Mouse (Mus musculus) layer of hippocampus, adult 8-10 months (tissue): Measurements from ENCODE around the gene Trappc6a. TPM values are rescaled to one million over a fixed set of nuclear protein-coding genes. Genes with fewer than 3 reads are reported as not detected.

Experiments
- DNase-seq, 2 experiments: peaks; one replicate each; pipeline ENCODE4 v3.0.0; 2022; ENCODE audit warnings: low spot score in 2 of 2
- total RNA-seq, 4 experiments: library from RNA; stranded (reverse); gene quantifications; 2 replicates each; pipeline ENCODE4 v1.2.4; 2022

Trappc6a gene
- total RNA-seq, 4 experiments from 2014 or later: 17.1 to 25.2 (median 21.6) TPM

- no peak for DNase-seq
Observed at GRCm38 (mm10) chr7:19523017-19523756, 15.0 kb downstream of the Trappc6a start.

- peak in 1 of 2 experiments; percentile 61 for DNase-seq
Observed at GRCm38 (mm10) chr7:19523757-19524419, 15.7 kb downstream of the Trappc6a start.

GRCm38 (mm10) chr7:19524420-19525104, 16.4 kb downstream of the Trappc6a start:
- no peak for DNase-seq

- DNase-seq: no peak
Observed at GRCm38 (mm10) chr7:19525105-19525481, 16.9 kb downstream of the Trappc6a start.

DNA sequence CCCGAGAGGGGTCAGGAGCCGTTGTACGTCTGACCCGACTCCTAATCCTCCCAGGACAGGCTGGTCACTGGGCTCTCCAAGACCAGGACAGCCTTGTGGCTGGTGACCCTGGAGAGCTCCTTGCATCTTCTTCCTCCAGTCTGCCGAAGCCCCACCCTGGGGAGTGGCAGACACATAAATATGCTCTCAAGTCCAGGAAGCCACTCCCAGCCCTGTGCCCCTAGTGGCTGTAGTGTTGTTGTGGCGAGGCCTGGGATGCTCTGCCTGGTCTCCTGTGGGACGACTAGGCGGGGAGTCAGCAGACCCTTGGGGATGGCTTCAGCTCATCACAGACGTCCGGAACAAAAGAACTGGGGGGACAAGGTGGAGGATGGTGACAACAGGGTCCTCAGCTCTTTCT, 22.9 kb downstream of the Trappc6a start:
- no peak for DNase-seq

- no peak for DNase-seq
Observed at GRCm38 (mm10) chr7:19532240-19532639, 24.0 kb downstream of the Trappc6a start.

DNA sequence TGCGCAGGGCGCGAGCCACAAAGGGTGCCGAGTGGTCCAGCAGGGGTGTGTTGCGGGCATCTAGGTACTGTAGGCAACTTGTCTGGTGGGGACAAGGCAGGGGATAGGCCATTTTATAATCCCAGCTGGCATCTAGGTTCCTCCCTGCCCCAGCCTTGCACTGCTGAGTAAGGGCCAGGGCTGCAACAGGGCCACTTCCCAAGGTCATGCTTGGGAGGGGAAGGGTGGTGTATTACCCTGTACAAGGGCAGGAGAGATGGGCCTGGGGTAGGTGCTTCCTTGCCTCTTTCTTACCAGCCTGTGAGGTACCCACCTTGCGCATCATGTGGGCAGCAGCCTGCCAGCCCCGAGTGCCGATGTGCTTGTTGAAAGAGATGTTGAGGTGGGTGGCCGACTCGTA, 26.5 kb downstream of the Trappc6a start:
- no peak for DNase-seq

DNA sequence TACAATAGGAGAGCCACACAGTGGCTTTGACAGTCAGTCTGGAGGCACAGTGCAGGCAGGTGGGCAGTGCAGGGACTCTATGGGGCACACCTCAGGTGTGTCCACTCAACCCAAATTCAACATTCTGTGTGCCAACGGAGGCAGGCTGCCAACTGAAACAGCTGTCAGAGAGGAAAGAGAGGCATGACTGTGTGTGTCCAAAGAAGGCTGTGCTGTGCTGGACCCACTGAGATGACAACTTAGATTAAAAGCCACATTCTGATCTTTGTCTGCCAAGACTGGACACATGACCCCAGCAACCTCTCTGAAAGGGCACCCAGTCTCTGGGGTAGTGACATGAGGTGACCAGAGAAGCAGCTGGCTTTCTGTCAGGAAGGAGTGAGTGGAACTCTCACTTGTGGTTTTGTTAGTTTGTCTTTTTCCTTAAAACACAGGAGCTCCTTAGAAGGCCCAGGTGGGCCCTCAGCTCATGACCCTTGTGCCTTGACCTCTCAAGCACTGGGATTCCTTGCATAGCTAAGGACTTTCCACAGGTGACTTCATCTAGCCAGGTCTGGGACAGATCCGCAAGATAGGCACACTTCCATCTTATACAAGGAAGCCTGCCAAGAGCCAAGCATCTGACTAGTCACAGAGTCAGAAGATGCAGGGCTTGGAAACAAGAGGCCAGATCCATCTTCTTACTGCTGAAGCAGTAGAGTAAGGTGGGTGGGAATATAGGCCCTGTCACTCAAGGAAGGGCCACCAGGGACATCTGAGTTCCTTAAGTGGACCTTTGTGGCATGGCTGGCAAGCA, 32.8 kb downstream of the Trappc6a start:
- DNase-seq: no peak

DNA sequence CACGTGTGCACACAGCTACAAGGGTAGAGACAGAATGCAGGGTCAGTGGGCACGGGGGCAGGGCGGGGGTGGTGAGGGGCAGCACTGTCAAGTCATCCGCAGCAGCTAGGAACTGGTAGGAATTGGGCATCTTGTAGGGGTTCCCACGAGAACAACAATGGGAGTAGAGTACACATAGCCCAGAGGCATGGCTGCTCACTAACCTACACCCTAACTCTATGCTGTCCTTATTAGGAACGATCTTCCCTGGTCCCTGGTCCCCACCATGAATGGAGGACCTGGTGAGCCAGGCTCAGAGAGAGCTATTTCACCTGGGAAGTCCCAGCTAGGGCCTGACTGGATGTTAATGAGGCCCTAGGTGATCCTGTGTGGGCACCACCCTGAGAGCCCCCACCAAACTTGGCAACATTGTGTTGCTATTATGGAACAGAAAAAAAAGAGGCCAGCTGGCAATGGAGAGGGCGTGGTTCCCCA, 33.5 kb downstream of the Trappc6a start:
- DNase-seq: no peak

- DNase-seq: no peak
Observed at GRCm38 (mm10) chr7:19542155-19542691, 34.0 kb downstream of the Trappc6a start.

DNA sequence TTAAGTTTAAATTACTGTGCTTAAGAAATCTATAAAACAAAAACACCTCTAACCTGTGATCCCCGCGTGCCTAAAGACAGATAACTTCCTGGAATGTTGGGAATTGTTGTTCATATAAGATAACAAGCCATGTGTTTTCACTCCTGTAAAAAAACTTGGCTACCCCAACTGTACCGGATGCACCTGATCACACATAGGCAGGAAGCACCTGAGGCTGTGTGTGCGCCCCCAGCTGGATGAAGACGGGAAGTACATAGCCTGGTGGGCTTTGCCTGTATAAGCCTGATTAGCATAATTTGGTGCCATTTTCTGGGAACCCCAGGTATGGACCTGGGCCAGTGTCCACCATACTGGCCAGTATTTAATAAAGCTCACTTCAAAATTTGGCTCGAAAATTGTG, 35.4 kb downstream of the Trappc6a start:
- no peak for DNase-seq

DNA sequence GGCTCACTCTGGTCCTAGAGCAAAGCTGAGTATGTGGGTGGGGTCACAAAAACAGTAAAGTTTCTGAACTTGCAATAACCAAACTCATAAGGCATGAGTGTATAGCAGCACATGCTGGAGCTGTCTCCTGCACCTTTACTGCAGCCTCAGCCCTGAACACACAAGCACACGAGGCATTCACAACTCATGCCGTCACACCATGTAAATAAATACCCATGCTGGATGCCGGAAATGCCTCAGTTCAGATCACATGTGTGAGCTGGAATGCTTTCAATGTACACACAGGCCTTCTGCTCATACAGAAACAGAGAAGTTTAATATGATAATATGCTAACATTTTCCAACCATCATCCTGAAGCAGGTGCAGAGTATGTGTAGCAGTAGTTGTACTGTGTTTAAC, 37.8 kb downstream of the Trappc6a start:
- no peak for DNase-seq

DNA sequence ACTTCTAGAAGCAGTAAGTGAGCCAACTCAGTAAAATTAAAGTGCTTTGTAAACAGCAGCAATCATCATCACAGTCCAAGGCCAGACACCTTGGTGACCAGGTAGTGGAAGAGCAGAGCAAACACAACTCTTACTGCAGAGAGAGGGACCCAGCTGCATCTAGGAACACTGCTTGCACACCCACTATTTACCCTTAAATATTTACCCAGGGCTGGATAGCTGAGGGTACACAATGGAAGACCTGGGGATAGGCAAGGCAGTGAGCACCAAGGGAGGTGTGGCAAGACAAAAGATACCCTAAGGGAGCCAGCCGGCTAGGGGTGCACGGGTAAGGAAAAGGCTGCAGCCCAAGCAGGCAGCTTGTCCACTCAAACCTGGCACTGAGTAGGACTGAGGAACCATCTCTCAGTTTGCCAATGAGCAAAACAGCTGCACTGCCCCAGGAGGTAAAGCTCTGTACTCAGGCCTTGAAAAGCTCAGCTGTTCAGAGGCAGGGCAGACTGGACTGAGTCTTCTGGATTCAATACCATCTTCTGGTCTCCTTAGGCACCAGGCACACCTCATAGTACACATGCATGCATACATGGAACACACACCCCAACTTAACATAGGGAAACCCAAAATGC, 39.3 kb downstream of the Trappc6a start:
- no peak for DNase-seq

- no peak for DNase-seq
Observed at GRCm38 (mm10) chr7:19549394-19549793, 41.2 kb downstream of the Trappc6a start.

- no peak for DNase-seq
Observed at GRCm38 (mm10) chr7:19551634-19552033, 43.4 kb downstream of the Trappc6a start.

DNA sequence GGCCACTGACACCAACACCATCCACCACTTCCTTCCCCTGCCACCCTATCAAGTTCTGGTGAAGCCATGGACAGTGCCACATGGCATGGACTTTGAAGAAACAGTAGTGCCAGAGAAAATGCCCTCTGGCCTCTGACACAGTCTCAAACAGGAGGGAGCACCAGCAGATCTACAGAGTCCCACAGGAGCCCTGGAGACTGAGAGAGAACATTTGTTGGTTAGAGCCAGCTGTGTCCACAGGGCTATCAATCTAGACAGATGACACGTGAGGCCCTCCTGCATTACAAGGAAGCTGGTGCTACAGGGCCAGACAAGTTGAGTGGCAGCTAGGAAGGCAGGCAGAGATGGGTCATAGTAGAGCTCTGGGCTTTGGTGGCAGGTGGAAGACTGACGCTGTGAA, 44.2 kb downstream of the Trappc6a start:
- no peak for DNase-seq

GRCm38 (mm10) chr7:19554168-19554567, 46.0 kb downstream of the Trappc6a start:
- peak; percentile 39 to 51 for DNase-seq

DNA sequence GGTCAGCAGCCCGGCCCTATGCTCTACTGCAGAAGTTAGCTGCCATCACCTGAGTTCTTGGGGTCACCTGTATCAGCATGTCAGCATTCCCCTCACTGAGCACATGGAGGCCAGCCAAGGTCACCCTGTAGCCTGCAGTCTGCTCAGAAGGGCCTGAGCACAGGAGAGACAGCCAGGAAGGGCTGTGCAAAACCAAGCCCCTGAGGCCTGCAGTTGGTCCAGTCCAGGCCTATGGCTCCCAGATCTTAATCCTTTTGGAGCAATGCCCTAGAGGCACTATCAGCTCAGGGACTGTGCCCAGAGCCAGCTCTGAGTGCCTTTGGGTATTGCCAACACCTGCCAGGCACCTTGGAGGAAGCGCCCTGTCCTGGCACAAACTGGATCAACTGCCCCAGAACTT, 48.9 kb downstream of the Trappc6a start:
- no peak for DNase-seq

DNA sequence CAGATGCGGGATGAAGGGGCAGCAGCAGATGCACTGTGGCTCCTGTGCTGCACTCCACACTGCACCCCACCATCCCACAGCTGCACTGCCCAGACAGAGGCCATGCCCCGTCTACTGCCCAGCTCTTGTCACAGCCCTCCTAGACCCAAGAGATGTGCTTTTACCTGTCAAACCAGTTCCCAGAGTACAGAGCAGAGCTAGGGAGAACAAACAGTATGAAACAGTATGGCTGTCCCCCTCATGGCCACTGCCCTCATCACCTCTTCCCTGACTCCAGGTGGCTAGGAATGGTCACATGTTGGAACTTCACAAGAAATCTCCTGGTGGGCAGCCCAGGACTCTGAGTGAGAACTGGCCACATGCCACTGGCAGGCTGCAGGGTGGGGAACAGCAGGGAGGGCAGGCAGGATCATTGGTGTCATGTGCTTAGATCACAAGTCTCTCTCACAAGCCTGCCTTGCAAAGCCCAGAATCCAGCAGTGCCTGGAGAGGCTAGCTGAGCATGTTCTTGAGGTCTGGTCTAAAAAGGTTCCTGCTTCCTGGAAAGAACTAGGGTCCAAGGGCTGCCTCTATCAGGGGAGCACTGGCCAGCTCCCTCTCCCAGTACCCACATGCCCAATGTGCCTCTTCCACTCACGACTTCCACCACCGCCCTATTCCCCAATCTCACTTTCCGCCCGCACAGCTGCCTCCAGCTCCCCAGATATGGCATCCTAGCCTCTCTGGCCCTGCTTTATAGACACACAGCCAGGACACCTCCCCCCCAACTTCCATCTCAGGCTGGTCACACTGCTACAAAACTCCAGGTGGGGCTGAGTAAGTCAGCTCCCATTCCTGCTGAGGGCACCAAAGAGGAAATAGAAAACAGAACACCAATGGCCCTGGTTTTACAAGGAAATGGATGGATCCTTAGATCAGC, 50.0 kb downstream of the Trappc6a start:
- DNase-seq: no peak

DNA sequence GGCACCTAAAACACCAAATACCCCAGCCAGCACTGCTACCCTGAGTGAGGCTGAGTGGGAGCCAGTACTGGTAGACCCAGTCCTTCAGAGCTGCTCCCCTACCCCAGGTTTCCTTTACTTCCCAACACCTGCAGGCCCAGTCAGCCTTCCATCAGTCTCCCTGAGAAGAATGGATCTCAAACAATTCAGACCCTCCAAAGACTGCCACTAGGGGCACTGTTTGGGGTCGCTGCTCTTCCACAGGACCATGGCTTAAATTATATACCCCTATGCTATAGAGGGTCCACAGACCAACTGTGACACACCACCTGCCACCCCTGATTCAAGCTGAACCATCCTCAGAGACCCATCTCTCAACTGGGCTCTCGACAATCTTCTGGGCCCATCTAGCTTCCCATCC, 50.8 kb downstream of the Trappc6a start:
- DNase-seq: no peak
